Mouse (Mus musculus) lung, postnatal 0 days (tissue): ENCODE data around the gene Spata17. TPM values are rescaled to one million over a fixed set of nuclear protein-coding genes. Genes with fewer than 3 reads are reported as not detected.
A peak's percentile ranks its signal among the peaks of the same experiment; 100 is the strongest.

Experiments
- ATAC-seq: fragments of 200-750 bp; cut with Nextera tagmentation; 2 replicates; pipeline ENCODE4 v1.8.0; 2017; ENCODE audit warnings: moderate library complexity
- DNase-seq: peaks from one replicate; pipeline ENCODE4 v3.0.0-alpha.2; 2016; ENCODE audit warnings: low spot score
- H3K27ac ChIP-seq: fragments of 300-500 bp; sonication (generic); 2 replicates; pipeline ENCODE4 v1.5.1; 2014; ENCODE audit warnings: antibody characterized with exemption, mild to moderate bottlenecking, low read length, mixed read lengths
- H3K27me3 ChIP-seq: fragments of 300-500 bp; sonication (generic); replicated peaks from 2 replicates; pipeline ENCODE4 v1.6.1; 2014; ENCODE audit warnings: low read length, mixed read lengths; ENCODE audit not compliant: insufficient read depth
- H3K36me3 ChIP-seq: fragments of 300-500 bp; sonication (generic); 2 replicates; pipeline ENCODE4 v1.6.1; 2014; ENCODE audit warnings: low read length, mixed read lengths; ENCODE audit not compliant: insufficient read depth
- H3K4me1 ChIP-seq: fragments of 300-500 bp; sonication (generic); 2 replicates; pipeline ENCODE4 v1.6.1; 2014; ENCODE audit warnings: antibody characterized with exemption, low read depth, low read length, mixed read lengths; ENCODE audit not compliant: insufficient read depth
- H3K4me2 ChIP-seq: fragments of 300-500 bp; sonication (generic); replicated peaks from 2 replicates; pipeline ENCODE4 v1.6.1; 2014; ENCODE audit warnings: low read depth, mild to moderate bottlenecking, low read length, moderate library complexity, mixed read lengths
- H3K4me3 ChIP-seq: fragments of 300-500 bp; sonication (generic); 2 replicates; pipeline ENCODE4 v1.5.1; 2014; ENCODE audit warnings: low read depth, low read length
- H3K9ac ChIP-seq: fragments of 300-500 bp; sonication (generic); replicated peaks from 2 replicates; pipeline ENCODE4 v1.6.1; 2014; ENCODE audit warnings: low read depth, mild to moderate bottlenecking
- H3K9me3 ChIP-seq: fragments of 300-500 bp; sonication (generic); 2 replicates; pipeline ENCODE4 v1.6.1; 2016; ENCODE audit warnings: low read length, mixed read lengths
- CTCF ChIP-seq: IDR thresholded peaks from 2 replicates; pipeline ENCODE4 v1.5.1; 2016; ENCODE audit warnings: antibody characterized with exemption, mild to moderate bottlenecking
- EP300 ChIP-seq: IDR thresholded peaks from 2 replicates; pipeline ENCODE4 v1.6.1; 2016; ENCODE audit warnings: antibody characterized with exemption, mild to moderate bottlenecking, control low read depth
- WGBS: fragments of 180-500 bp; shearing (Covaris S2); extraction: QIAGEN DNeasy Blood & Tissue Kit; methylation state at CpG from one replicate; pipeline ENCODE4 v1.1.7; 2014; 5-methylcytosine and 5-hydroxymethylcytosine counted together
- polyA plus RNA-seq: library from polyadenylated mRNA; unstranded; fragments of >200 nt; fragmentation: Nextera tagmentation; extraction: Ambion mirVana; gene quantifications from 2 replicates; pipeline ENCODE4 v1.2.1, GENCODE M21; 2015

Gene Spata17
- polyA plus RNA-seq, 1 experiment from 2014 or later: 3.1 TPM

DNA sequence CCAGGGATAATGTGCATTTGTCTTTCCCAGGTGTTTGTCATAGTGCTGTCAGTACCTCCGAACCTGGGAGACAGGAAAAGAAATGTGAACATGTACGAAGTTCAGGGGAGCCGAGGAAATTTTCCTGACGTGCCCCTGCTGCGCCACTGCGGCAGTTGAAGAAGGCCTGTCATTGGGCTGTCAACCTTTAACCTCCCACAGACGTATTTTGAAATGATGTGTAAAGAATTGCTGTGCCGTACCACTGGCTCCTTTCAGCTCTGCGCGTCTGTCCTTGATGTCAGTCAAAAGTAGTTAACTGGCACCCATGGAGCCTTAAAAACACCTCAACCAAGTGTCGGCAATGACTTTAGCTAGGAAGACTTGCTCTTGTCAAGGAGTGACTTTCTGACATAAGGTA lies 205.2 kb downstream of the Spata17 start:
- no peak overlapping the region for H3K9ac ChIP-seq
- no peak for ATAC-seq
- no peaks in the 10 kb centered on the region for H3K9me3 ChIP-seq
- H3K4me2 ChIP-seq: no peak overlapping the region
- H3K36me3 ChIP-seq: no peaks in the 10 kb centered on the region
- H3K27me3 ChIP-seq: no peaks in the 10 kb centered on the region
- TF ChIP-seq CTCF: no peak
- TF ChIP-seq EP300: no peak
- no peaks in the 10 kb centered on the region for H3K4me1 ChIP-seq
- no peak overlapping the region for H3K27ac ChIP-seq
- WGBS: 78% methylated on average over 11 of the region's 11 CpGs
- H3K4me3 ChIP-seq: no peak overlapping the region
- DNase-seq: no peak

GRCm38 (mm10) chr1:187008236-187008635 lies 207.0 kb downstream of the Spata17 start:
- no peaks in the 10 kb centered on the region for H3K36me3 ChIP-seq
- ATAC-seq: no peak
- 74% methylated on average over 7 of the region's 7 CpGs for WGBS

GRCm38 (mm10) chr1:187006227-187006925 lies 208.9 kb downstream of the Spata17 start:
- Histone ChIP-seq H3K9ac (no peak overlapping the region), H3K4me1 (no peaks in the 10 kb centered on the region), H3K27ac (no peak overlapping the region), H3K36me3 (no peaks in the 10 kb centered on the region), H3K4me3 (no peak overlapping the region), H3K4me2 (no peak overlapping the region), H3K27me3 (no peaks in the 10 kb centered on the region), H3K9me3 (no peaks in the 10 kb centered on the region)
- peak; percentile 37 for DNase-seq
- peak; percentile 58 for ATAC-seq
- TF ChIP-seq EP300: no peak
- TF ChIP-seq CTCF: peak; percentile 49
- WGBS: 70% methylated on average over 14 of the region's 14 CpGs

More at GRCm38 (mm10) chr1:187008236-187008635, 207.0 kb downstream of the Spata17 start:
- DNase-seq: no peak
- TF ChIP-seq CTCF: no peak
- TF ChIP-seq EP300: no peak
- H3K9me3 ChIP-seq: no peaks in the 10 kb centered on the region
- H3K27me3 ChIP-seq: no peaks in the 10 kb centered on the region
- H3K27ac ChIP-seq: no peak overlapping the region
- no peak overlapping the region for H3K4me2 ChIP-seq
- no peak overlapping the region for H3K9ac ChIP-seq
- H3K4me3 ChIP-seq: no peak overlapping the region
- no peaks in the 10 kb centered on the region for H3K4me1 ChIP-seq

GRCm38 (mm10) chr1:187004306-187004705 lies 211.0 kb downstream of the Spata17 start:
- no peak overlapping the region for H3K27ac ChIP-seq
- no peak overlapping the region for H3K4me3 ChIP-seq
- no peak for ATAC-seq
- TF ChIP-seq CTCF: no peak
- TF ChIP-seq EP300: no peak
- H3K9ac ChIP-seq: no peak overlapping the region
- no peak overlapping the region for H3K4me2 ChIP-seq
- H3K36me3 ChIP-seq: no peaks in the 10 kb centered on the region
- H3K4me1 ChIP-seq: no peaks in the 10 kb centered on the region
- H3K9me3 ChIP-seq: no peaks in the 10 kb centered on the region
- H3K27me3 ChIP-seq: no peaks in the 10 kb centered on the region
- WGBS: 94% methylated on average over 1 of the region's 1 CpGs
- no peak for DNase-seq

DNA sequence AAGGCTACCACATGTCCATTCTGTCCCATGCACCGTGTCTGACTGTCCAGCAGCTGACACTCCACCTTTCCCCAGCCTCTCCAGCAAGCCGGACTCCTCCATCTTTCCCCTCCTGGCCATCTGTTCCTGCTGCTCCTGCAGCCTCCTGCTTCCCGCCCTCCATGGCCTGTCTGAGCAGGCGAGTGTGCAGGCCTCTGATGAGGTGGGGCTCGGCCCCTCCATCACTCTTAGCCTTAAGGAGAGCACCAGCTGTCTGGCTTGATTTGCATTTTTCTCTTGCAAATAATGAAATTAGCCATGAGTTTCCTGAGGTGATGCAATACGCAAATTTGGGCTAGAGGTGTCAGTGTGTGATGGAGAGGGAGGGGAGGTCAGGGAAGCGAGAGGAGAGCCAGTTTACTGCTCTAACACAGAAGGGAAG lies 211.8 kb downstream of the Spata17 start:
- Histone ChIP-seq H3K9me3 (no peaks in the 10 kb centered on the region), H3K27ac (no peak overlapping the region), H3K9ac (no peak overlapping the region), H3K4me1 (no peaks in the 10 kb centered on the region), H3K27me3 (no peaks in the 10 kb centered on the region), H3K4me2 (no peak overlapping the region), H3K4me3 (no peak overlapping the region), H3K36me3 (no peaks in the 10 kb centered on the region)
- ATAC-seq: no peak
- DNase-seq: no peak
- WGBS: 50% methylated on average over 7 of the region's 7 CpGs
- TF ChIP-seq EP300: no peak

GRCm38 (mm10) chr1:186997596-186998304 lies 217.5 kb downstream of the Spata17 start:
- Histone ChIP-seq H3K9me3 (no peaks in the 10 kb centered on the region), H3K4me3 (no peak overlapping the region), H3K36me3 (no peaks in the 10 kb centered on the region), H3K9ac (no peak overlapping the region), H3K27ac (no peak overlapping the region), H3K4me1 (no peaks in the 10 kb centered on the region), H3K27me3 (no peaks in the 10 kb centered on the region), H3K4me2 (no peak overlapping the region)
- ATAC-seq (no peak), DNase-seq (no peak)
- WGBS: 90% methylated on average over 21 of the region's 21 CpGs
- TF ChIP-seq EP300 (no peak), CTCF (no peak)

Other genes with a start within 250 kb of the Spata17 start
- gene D1Pas1, start 248.0 kb downstream of the Spata17 start, polyA plus RNA-seq: not detected in 2 replicates
- gene Gpatch2, start within 50 bp of the Spata17 start, polyA plus RNA-seq: 11.7 and 11.9 TPM in 2 replicates